Mouse (Mus musculus): ENCODE measurements around the gene Dnali1. TPM values are rescaled to one million over a fixed set of nuclear protein-coding genes. Genes with fewer than 3 reads are reported as not detected.
A peak's percentile ranks its signal among the peaks of the same experiment; 100 is the strongest.

Gene Dnali1
- polyA plus RNA-seq, 1 experiment from 2014 or later = 1.2 TPM

GRCm38 (mm10) chr4:125057273-125057672, 8.2 kb downstream of the Dnali1 start:
- no peaks in the 10 kb centered on the region for H3K27me3 ChIP-seq (replicated peaks; ENCODE audit: control insufficient read depth, insufficient read depth, low read length)

GRCm38 (mm10) chr4:125056476-125056875, 9.0 kb downstream of the Dnali1 start:
- no peaks in the 10 kb centered on the region for H3K9me3 ChIP-seq (ENCODE audit: control insufficient read depth, low read length)
- no peak for ATAC-seq
- H3K4me3 ChIP-seq (ENCODE audit: low read length) = no peak overlapping the region
- no peaks in the 10 kb centered on the region for H3K27me3 ChIP-seq (replicated peaks; ENCODE audit: control insufficient read depth, insufficient read depth, low read length)
- no peak overlapping the region for H3K9ac ChIP-seq (ENCODE audit: low read depth, low read length)
- peaks cover 31% of the 10 kb centered on the region for H3K36me3 ChIP-seq (ENCODE audit: control insufficient read depth, insufficient read depth, low read length)
- H3K4me2 ChIP-seq (ENCODE audit: low read length) = no peak overlapping the region
- H3K4me1 ChIP-seq (ENCODE audit: control insufficient read depth, insufficient read depth, low read depth, low read length) = no peaks in the 10 kb centered on the region; the same call in 1 of the 2 replicates
- WGBS = 91% methylated on average over 4 of the region's 4 CpGs
- no peak overlapping the region for H3K27ac ChIP-seq (ENCODE audit: low read depth, low read length)

More at GRCm38 (mm10) chr4:125057273-125057672, 8.2 kb downstream of the Dnali1 start:
- Histone ChIP-seq H3K9me3 (ENCODE audit: control insufficient read depth, low read length) (no peaks in the 10 kb centered on the region), H3K36me3 (ENCODE audit: control insufficient read depth, insufficient read depth, low read length) (peaks cover 26% of the 10 kb centered on the region), H3K4me1 (ENCODE audit: control insufficient read depth, insufficient read depth, low read depth, low read length) (no peaks in the 10 kb centered on the region; the same call in 1 of the 2 replicates), H3K4me3 (ENCODE audit: low read length) (no peak overlapping the region), H3K27ac (ENCODE audit: low read depth, low read length) (no peak overlapping the region), H3K4me2 (ENCODE audit: low read length) (no peak overlapping the region), H3K9ac (ENCODE audit: low read depth, low read length) (no peak overlapping the region)
- ATAC-seq = no peak
- 68% methylated on average over 3 of the region's 3 CpGs for WGBS

- no peak for ATAC-seq
- Histone ChIP-seq H3K4me2 (ENCODE audit: low read length) (no peak overlapping the region), H3K36me3 (ENCODE audit: control insufficient read depth, insufficient read depth, low read length) (peaks cover 35% of the 10 kb centered on the region), H3K9me3 (ENCODE audit: control insufficient read depth, low read length) (no peaks in the 10 kb centered on the region), H3K4me1 (ENCODE audit: control insufficient read depth, insufficient read depth, low read depth, low read length) (no peaks in the 10 kb centered on the region; the same call in 1 of the 2 replicates), H3K27ac (ENCODE audit: low read depth, low read length) (no peak overlapping the region), H3K27me3 (replicated peaks; ENCODE audit: control insufficient read depth, insufficient read depth, low read length) (no peaks in the 10 kb centered on the region), H3K9ac (ENCODE audit: low read depth, low read length) (no peak overlapping the region), H3K4me3 (ENCODE audit: low read length) (no peak overlapping the region)
- WGBS = 95% methylated on average over 9 of the region's 9 CpGs
These were observed 10.1 kb downstream of the Dnali1 start for GRCm38 (mm10) chr4:125055385-125055784.

- ATAC-seq = no peak
- Histone ChIP-seq H3K9ac (ENCODE audit: low read depth, low read length) (no peak overlapping the region), H3K36me3 (ENCODE audit: control insufficient read depth, insufficient read depth, low read length) (peaks cover 61% of the 10 kb centered on the region), H3K27me3 (replicated peaks; ENCODE audit: control insufficient read depth, insufficient read depth, low read length) (no peaks in the 10 kb centered on the region), H3K27ac (ENCODE audit: low read depth, low read length) (no peak overlapping the region), H3K4me1 (ENCODE audit: control insufficient read depth, insufficient read depth, low read depth, low read length) (no peaks in the 10 kb centered on the region), H3K4me3 (ENCODE audit: low read length) (no peak overlapping the region), H3K9me3 (ENCODE audit: control insufficient read depth, low read length) (no peaks in the 10 kb centered on the region), H3K4me2 (ENCODE audit: low read length) (no peak overlapping the region)
- 92% methylated on average over 7 of the region's 7 CpGs for WGBS
These were observed 21.0 kb downstream of the Dnali1 start for GRCm38 (mm10) chr4:125044454-125044853.

DNA sequence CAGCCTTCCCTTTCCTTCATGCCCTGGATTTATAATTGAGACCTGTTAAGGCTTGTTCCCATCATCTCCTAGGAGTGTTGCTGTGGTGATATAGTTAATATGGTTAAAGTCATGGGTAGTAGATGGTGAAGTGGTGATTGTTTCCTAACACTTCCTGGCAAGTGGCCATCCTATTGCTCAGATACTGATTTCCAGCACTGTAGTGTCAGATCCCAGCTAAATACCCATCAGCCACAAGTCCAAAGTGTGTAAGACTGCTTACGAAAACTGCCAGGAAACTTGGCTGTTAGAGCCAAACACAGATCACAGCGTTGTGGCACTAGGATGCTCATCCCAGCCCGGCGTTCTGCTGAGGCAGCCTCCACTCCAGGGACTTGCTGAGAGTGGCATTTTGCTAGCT, 31.2 kb downstream of the Dnali1 start:
- Histone ChIP-seq H3K4me3 (ENCODE audit: low read length) (no peak overlapping the region), H3K4me2 (ENCODE audit: low read length) (no peak overlapping the region), H3K36me3 (ENCODE audit: control insufficient read depth, insufficient read depth, low read length) (peaks cover 5% of the 10 kb centered on the region; the same call in 1 of the 2 replicates), H3K27ac (ENCODE audit: low read depth, low read length) (no peak overlapping the region), H3K9ac (ENCODE audit: low read depth, low read length) (no peak overlapping the region), H3K9me3 (ENCODE audit: control insufficient read depth, low read length) (no peaks in the 10 kb centered on the region), H3K27me3 (replicated peaks; ENCODE audit: control insufficient read depth, insufficient read depth, low read length) (no peaks in the 10 kb centered on the region), H3K4me1 (ENCODE audit: control insufficient read depth, insufficient read depth, low read depth, low read length) (peaks cover 11% of the 10 kb centered on the region)
- ATAC-seq = no peak
- WGBS = 85% methylated on average over 4 of the region's 4 CpGs

DNA sequence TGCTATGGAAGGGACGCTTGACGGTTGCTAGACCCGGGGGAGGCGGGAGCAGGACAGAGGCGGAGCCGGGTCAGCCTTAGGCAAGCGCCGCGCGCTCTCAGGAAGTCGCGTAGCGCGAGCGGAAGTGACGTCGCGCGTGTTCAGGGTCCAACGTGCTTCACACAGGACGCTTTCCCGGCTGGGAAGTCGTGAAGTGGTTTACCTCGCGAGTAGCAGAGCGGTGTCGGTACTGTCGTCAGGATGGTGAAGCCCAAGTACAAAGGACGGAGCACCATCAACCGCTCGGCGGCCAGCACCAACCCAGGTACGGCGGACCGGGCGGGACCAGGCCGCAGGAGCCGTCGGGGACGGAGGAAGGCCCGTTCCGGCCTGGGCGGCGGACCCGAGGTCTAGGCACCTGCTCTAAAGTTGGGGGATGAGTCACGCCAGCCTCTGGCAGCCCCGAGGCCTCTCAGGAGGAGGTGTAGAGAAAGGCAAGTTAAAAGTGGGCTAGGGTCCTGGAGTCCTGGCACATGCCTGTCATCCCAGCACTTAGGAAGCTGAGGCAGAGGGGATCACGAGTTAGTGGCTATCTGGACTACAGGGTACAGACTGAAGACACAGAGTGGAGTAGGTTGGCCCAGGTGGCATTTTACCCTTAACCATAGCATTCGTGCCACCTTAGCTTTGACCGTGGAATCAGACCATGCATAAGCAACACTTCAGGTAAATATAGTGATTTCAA, 35.5 kb downstream of the Dnali1 start:
- Histone ChIP-seq H3K27me3 (replicated peaks; ENCODE audit: control insufficient read depth, insufficient read depth, low read length) (no peaks in the 10 kb centered on the region), H3K4me2 (ENCODE audit: low read length) (peak overlapping the region; percentile 97), H3K27ac (ENCODE audit: low read depth, low read length) (peak overlapping the region; percentile 72), H3K9me3 (ENCODE audit: control insufficient read depth, low read length) (no peaks in the 10 kb centered on the region), H3K36me3 (ENCODE audit: control insufficient read depth, insufficient read depth, low read length) (no peaks in the 10 kb centered on the region), H3K9ac (ENCODE audit: low read depth, low read length) (peak overlapping the region; percentile 91), H3K4me3 (ENCODE audit: low read length) (peak overlapping the region; percentile 99), H3K4me1 (ENCODE audit: control insufficient read depth, insufficient read depth, low read depth, low read length) (peaks cover 12% of the 10 kb centered on the region)
- WGBS = under 1% methylated on average over 50 of the region's 50 CpGs
- peak; percentile 99 for ATAC-seq

DNA sequence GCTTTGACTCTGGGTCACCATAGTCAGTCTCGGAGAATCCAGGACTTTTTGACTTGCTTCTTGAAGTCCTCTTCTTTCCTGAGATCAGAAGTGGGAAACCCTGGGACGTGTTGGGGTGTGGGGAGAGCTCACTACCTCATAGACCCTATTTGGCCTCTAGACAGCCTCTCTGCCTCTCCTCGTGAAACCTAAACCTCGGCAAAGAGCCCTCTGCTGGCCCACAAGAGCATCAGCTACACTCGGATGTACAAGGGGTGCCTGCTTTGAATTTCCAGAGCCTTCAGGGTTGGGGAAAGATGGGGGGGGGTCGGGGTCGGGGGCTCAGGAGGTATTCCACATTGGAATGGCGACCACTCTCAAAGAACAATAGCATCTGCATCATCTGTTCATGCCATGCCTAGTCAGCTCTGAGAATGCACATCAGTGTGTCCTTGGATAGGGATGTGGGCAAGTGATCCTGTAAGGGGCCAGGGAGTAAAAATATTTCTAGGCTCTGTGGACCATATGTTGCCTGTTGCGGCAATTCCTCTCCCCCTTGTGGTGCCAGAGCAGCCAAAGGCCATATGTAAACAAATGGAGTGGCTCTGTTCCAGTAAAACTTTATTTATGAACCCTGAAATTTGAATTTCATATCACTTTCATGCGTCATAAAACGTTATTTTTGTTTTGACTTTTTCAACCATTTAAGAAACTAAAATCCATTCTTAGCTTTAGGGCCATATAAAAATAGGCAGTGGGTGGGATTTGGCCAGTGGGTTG, 44.5 kb downstream of the Dnali1 start:
- H3K9ac ChIP-seq (ENCODE audit: low read depth, low read length) = no peak overlapping the region
- 41% methylated on average over 11 of the region's 11 CpGs for WGBS
- no peak overlapping the region for H3K27ac ChIP-seq (ENCODE audit: low read depth, low read length)

GRCm38 (mm10) chr4:125017431-125017830, 48.1 kb downstream of the Dnali1 start:
- no peaks in the 10 kb centered on the region for H3K9me3 ChIP-seq (ENCODE audit: control insufficient read depth, low read length)
- H3K4me3 ChIP-seq (ENCODE audit: low read length) = no peak overlapping the region
- H3K27ac ChIP-seq (ENCODE audit: low read depth, low read length) = no peak overlapping the region
- H3K36me3 ChIP-seq (ENCODE audit: control insufficient read depth, insufficient read depth, low read length) = no peaks in the 10 kb centered on the region
- WGBS = 79% methylated on average over 11 of the region's 11 CpGs
- no peaks in the 10 kb centered on the region for H3K4me1 ChIP-seq (ENCODE audit: control insufficient read depth, insufficient read depth, low read depth, low read length)
- H3K9ac ChIP-seq (ENCODE audit: low read depth, low read length) = no peak overlapping the region
- H3K4me2 ChIP-seq (ENCODE audit: low read length) = no peak overlapping the region
- H3K27me3 ChIP-seq (replicated peaks; ENCODE audit: control insufficient read depth, insufficient read depth, low read length) = no peaks in the 10 kb centered on the region
- ATAC-seq = no peak

More for the DNA sequence above, 44.5 kb downstream of the Dnali1 start:
- H3K4me2 ChIP-seq (ENCODE audit: low read length) = no peak overlapping the region
- H3K4me3 ChIP-seq (ENCODE audit: low read length) = no peak overlapping the region
- H3K4me1 ChIP-seq (ENCODE audit: control insufficient read depth, insufficient read depth, low read depth, low read length) = no peaks in the 10 kb centered on the region
- no peaks in the 10 kb centered on the region for H3K27me3 ChIP-seq (replicated peaks; ENCODE audit: control insufficient read depth, insufficient read depth, low read length)
- no peaks in the 10 kb centered on the region for H3K9me3 ChIP-seq (ENCODE audit: control insufficient read depth, low read length)
- ATAC-seq = no peak
- H3K36me3 ChIP-seq (ENCODE audit: control insufficient read depth, insufficient read depth, low read length) = no peaks in the 10 kb centered on the region

Data from hindbrain, embryonic 16.5 days (tissue).